Mouse (Mus musculus): ENCODE data around the gene Chrna4.

Gene Chrna4

GRCm38 (mm10) chr2:180990347-180990746, 53.0 kb downstream of the Chrna4 start:
- ChIA-PET CTCF (interaction anchor here in 3 of 4 experiments (0.6 to 1.4 kb wide), 5 partner anchors 27 to 1488 kb away, joined by 3 to 9 read pairs (median 3); no protein-coding TSS in a partner anchor), POLR2A (interaction anchor here in 3 of 4 experiments (0.5 to 4.9 kb wide), 12 partner anchors 10 to 753 kb away, joined by 3 to 17 read pairs (median 4); partner anchors contain the start of genes Nkain4 (in 1 of the 3) and Ythdf1 (in 1 of the 3))

- ChIA-PET CTCF (interaction anchor here in 3 of 4 experiments (0.7 to 4.7 kb wide), 5 partner anchors 25 to 521 kb away, joined by 3 to 19 read pairs (median 4); no protein-coding TSS in a partner anchor), POLR2A (interaction anchor here in 3 of 4 experiments (0.6 to 4.9 kb wide), 10 partner anchors 22 to 429 kb away, joined by 3 to 17 read pairs (median 3); partner anchors contain the start of genes Arfgap1 (in 1 of the 3), Nkain4 (in 1 of the 3) and Ythdf1 (in 1 of the 3))
Observed at GRCm38 (mm10) chr2:180988948-180989347, 54.4 kb downstream of the Chrna4 start.

GRCm38 (mm10) chr2:180988347-180988913, 54.9 kb downstream of the Chrna4 start:
- CTCF ChIA-PET, result interaction anchor here (0.6 to 4.7 kb wide), 11 partner anchors 8 to 520 kb away, joined by 3 to 19 read pairs (median 4); no protein-coding TSS in a partner anchor
- POLR2A ChIA-PET, result interaction anchor here in 3 of 4 experiments (0.6 to 4.9 kb wide), 18 partner anchors 8 to 430 kb away, joined by 3 to 17 read pairs (median 4); partner anchors contain the start of genes Nkain4 (in 2 of the 3), Arfgap1 (in 1 of the 3) and Ythdf1 (in 1 of the 3)

GRCm38 (mm10) chr2:180987432-180988030, 55.8 kb downstream of the Chrna4 start:
- CTCF ChIA-PET, result interaction anchor here in 2 of 4 experiments (0.9 to 4.7 kb wide), 8 partner anchors 8 to 72 kb away, joined by 3 to 19 read pairs (median 4); no protein-coding TSS in a partner anchor
- POLR2A ChIA-PET, result interaction anchor here in 3 of 4 experiments (0.8 to 4.9 kb wide), 16 partner anchors 9 to 297 kb away, joined by 3 to 17 read pairs (median 4); partner anchors contain the start of genes Arfgap1 (in 2 of the 3), Nkain4 (in 2 of the 3) and Ythdf1 (in 1 of the 3)

- ChIA-PET POLR2A (interaction anchor here in 2 of 4 experiments (0.8 to 4.9 kb wide), 16 partner anchors 9 to 298 kb away, joined by 3 to 17 read pairs (median 4); partner anchors contain the start of genes Nkain4 (in 2 of the 2), Arfgap1 (in 1 of the 2) and Ythdf1 (in 1 of the 2)), CTCF (interaction anchor here in 2 of 4 experiments (1.1 to 4.7 kb wide), 7 partner anchors 9 to 72 kb away, joined by 3 to 19 read pairs (median 4); no protein-coding TSS in a partner anchor)
Observed at GRCm38 (mm10) chr2:180987001-180987400, 56.3 kb downstream of the Chrna4 start.

GRCm38 (mm10) chr2:180986449-180986848, 56.9 kb downstream of the Chrna4 start, which contains the start of gene Col20a1:
TSS of gene Col20a1 (plus strand) at chr2:180986535.
- CTCF ChIA-PET, result interaction anchor here in 2 of 4 experiments (1.1 to 4.7 kb wide), 4 partner anchors 9 to 23 kb away, joined by 3 to 19 read pairs (median 8); no protein-coding TSS in a partner anchor
- POLR2A ChIA-PET, result interaction anchor here in 3 of 4 experiments (0.6 to 4.9 kb wide), 13 partner anchors 9 to 95 kb away, joined by 3 to 17 read pairs (median 4); partner anchors contain the start of genes Arfgap1 (in 2 of the 3), Nkain4 (in 1 of the 3) and Ythdf1 (in 1 of the 3)

GRCm38 (mm10) chr2:180985635-180986034, 57.7 kb downstream of the Chrna4 start:
- ChIA-PET CTCF (interaction anchor here in 3 of 4 experiments (0.6 to 4.7 kb wide), 3 partner anchors 11 to 22 kb away, joined by 3 to 19 read pairs (median 12); no protein-coding TSS in a partner anchor), POLR2A (interaction anchor here in 3 of 4 experiments (0.7 to 2.7 kb wide), 6 partner anchors 12 to 96 kb away, joined by 3 to 12 read pairs (median 4); partner anchors contain the start of genes Arfgap1 (in 2 of the 3) and Ythdf1 (in 1 of the 3))

- CTCF ChIA-PET, result interaction anchor here in 1 of 4 experiments (1.2 to 2.0 kb wide), 2 partner anchors 14 to 17 kb away, joined by 3 to 11 read pairs; partner anchors contain the start of gene Arfgap1
- POLR2A ChIA-PET, result interaction anchor here in 2 of 4 experiments (1.0 to 4.8 kb wide), 5 partner anchors 9 to 18 kb away, joined by 3 to 23 read pairs (median 5); partner anchors contain the start of gene Arfgap1 (in 1 of the 2)
Observed at GRCm38 (mm10) chr2:180981133-180981532, 62.2 kb downstream of the Chrna4 start.

All from embryonic stem cell, embryonic (primary cell).